Mouse (Mus musculus) embryonic facial prominence, embryonic 12.5 days (tissue): ENCODE results near the gene Pde9a. TPM values are rescaled to one million over a fixed set of nuclear protein-coding genes. Genes with fewer than 3 reads are reported as not detected.

Experiments
- ATAC-seq: fragments of 200-750 bp; cut with Nextera tagmentation; 2 replicates; pipeline ENCODE4 v1.8.0; 2017; ENCODE audit not compliant: insufficient number of reproducible peaks, insufficient read depth, low FRiP score, low TSS enrichment
- H3K27ac ChIP-seq: fragments of 300-500 bp; sonication (generic); 2 replicates; pipeline ENCODE4 v1.5.1; 2016; ENCODE audit warnings: mild to moderate bottlenecking
- H3K27me3 ChIP-seq: fragments of 300-500 bp; sonication (generic); 2 replicates; pipeline ENCODE4 v1.6.1; 2016; ENCODE audit warnings: mild to moderate bottlenecking, moderate library complexity
- H3K36me3 ChIP-seq: fragments of 300-500 bp; sonication (generic); 2 replicates; pipeline ENCODE4 v1.6.1; 2016; ENCODE audit warnings: mild to moderate bottlenecking
- H3K4me1 ChIP-seq: fragments of 300-500 bp; sonication (generic); 2 replicates; pipeline ENCODE4 v1.6.1; 2016
- H3K4me2 ChIP-seq: fragments of 300-500 bp; sonication (generic); replicated peaks from 2 replicates; pipeline ENCODE4 v1.6.1; 2016; ENCODE audit warnings: mild to moderate bottlenecking, moderate library complexity
- H3K4me3 ChIP-seq: fragments of 300-500 bp; sonication (generic); 2 replicates; pipeline ENCODE4 v1.5.1; 2016; ENCODE audit warnings: mild to moderate bottlenecking
- H3K9ac ChIP-seq: fragments of 300-500 bp; sonication (generic); 2 replicates; pipeline ENCODE4 v1.6.1; 2016; ENCODE audit warnings: mild to moderate bottlenecking, moderate library complexity
- H3K9me3 ChIP-seq: fragments of 300-500 bp; sonication (generic); 2 replicates; pipeline ENCODE4 v1.6.1; 2016; ENCODE audit warnings: mild to moderate bottlenecking, moderate library complexity
- WGBS: fragments of 180-500 bp; shearing (Covaris S2); methylation state at CpG from one replicate; pipeline ENCODE4 v1.1.7; 2016; 5-methylcytosine and 5-hydroxymethylcytosine counted together
- polyA plus RNA-seq: library from polyadenylated mRNA; unstranded; fragments of >200 nt; fragmentation: Nextera tagmentation; extraction: Ambion mirVana; gene quantifications from 2 replicates; pipeline ENCODE4 v1.2.1, GENCODE M21; 2016

The Pde9a gene
- polyA plus RNA-seq, 1 experiment from 2014 or later, result 25.5 TPM

DNA sequence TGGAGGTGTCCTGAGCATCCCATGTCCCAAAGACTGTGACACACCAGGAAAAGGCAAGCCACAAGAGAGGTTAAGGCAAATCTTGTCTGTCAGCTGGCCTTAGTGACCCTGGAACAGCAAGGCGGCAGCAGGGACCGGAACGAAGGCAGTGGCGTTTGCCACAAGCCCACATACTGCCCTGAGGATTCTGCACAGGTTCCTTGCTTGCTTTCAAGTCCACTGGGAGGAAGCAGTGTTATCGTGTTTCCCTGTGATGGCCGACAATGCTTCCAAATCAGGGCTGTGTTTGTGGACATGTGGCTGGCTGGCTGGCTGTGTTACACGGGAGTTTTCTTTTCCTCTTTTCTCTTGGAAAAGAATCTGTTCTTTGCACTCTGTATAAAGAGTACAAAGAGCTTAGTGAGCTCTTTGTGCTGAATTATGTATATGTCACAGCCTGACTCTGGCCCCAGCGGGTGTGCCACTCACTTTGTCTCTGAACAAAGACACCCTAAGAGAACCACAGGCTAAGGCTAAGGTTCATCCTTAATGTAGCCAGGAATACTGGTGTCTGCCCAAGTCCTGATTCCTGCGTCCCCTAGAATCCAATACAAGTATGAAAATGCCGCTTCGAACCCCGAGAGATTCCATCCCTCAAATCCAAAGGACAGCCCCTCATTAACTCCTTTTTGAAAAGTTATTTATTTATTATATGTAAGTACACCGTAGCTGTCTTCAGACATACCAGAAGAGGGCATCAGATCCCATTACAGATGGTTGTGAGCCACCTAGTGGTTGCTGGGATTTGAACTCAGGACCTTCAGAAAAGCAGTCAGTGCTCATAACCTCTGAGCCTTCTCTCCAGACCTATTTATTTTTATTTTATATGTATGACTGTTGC lies 50.2 kb downstream of the Pde9a start:
- no peaks in the 10 kb centered on the region for H3K27me3 ChIP-seq
- H3K4me1 ChIP-seq, result peaks cover 21% of the 10 kb centered on the region
- no peaks in the 10 kb centered on the region for H3K9me3 ChIP-seq
- H3K4me3 ChIP-seq, result no peak overlapping the region
- H3K4me2 ChIP-seq, result no peak overlapping the region
- no peak overlapping the region for H3K9ac ChIP-seq
- WGBS, result 41% methylated on average over 13 of the region's 13 CpGs
- H3K36me3 ChIP-seq, result no peaks in the 10 kb centered on the region
- no peak for ATAC-seq
- no peak overlapping the region for H3K27ac ChIP-seq

GRCm38 (mm10) chr17:31436814-31437406 lies 50.9 kb downstream of the Pde9a start:
- peaks cover 21% of the 10 kb centered on the region for H3K4me1 ChIP-seq
- H3K9ac ChIP-seq, result no peak overlapping the region
- no peaks in the 10 kb centered on the region for H3K9me3 ChIP-seq
- 92% methylated on average over 5 of the region's 5 CpGs for WGBS
- no peaks in the 10 kb centered on the region for H3K27me3 ChIP-seq
- H3K4me3 ChIP-seq, result no peak overlapping the region
- H3K27ac ChIP-seq, result no peak overlapping the region
- no peak overlapping the region for H3K4me2 ChIP-seq
- no peaks in the 10 kb centered on the region for H3K36me3 ChIP-seq
- no peak for ATAC-seq

DNA sequence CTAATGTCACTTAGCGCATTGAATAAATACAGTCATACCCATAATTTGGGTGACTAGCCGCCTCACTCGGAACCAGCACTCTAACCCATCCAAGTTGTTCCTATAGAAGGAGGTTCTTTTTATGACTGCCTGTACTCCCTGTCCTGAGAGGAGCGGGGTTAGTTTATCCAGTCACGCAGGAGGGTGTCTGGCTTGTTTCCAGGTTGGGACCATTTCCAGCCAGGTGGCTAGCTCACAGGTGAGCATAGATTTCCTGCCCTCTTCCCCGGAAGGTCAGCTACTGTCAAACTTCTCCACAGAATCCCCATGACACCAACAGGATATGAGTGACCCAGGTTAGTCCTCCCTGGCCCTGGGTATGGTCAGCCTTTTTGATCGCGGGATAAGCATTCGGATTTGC lies 51.5 kb downstream of the Pde9a start:
- peaks cover 18% of the 10 kb centered on the region for H3K4me1 ChIP-seq
- H3K9ac ChIP-seq, result no peak overlapping the region
- no peaks in the 10 kb centered on the region for H3K27me3 ChIP-seq
- ATAC-seq, result no peak
- no peak overlapping the region for H3K4me3 ChIP-seq
- no peaks in the 10 kb centered on the region for H3K9me3 ChIP-seq
- 94% methylated on average over 9 of the region's 9 CpGs for WGBS
- H3K36me3 ChIP-seq, result no peaks in the 10 kb centered on the region
- H3K27ac ChIP-seq, result no peak overlapping the region
- no peak overlapping the region for H3K4me2 ChIP-seq

- Histone ChIP-seq H3K27me3 (no peaks in the 10 kb centered on the region; the same call in 1 of the 2 replicates), H3K9ac (no peak overlapping the region), H3K4me2 (no peak overlapping the region), H3K4me3 (no peak overlapping the region), H3K9me3 (no peaks in the 10 kb centered on the region), H3K4me1 (peaks cover 5% of the 10 kb centered on the region; the same call in 1 of the 2 replicates), H3K36me3 (no peaks in the 10 kb centered on the region), H3K27ac (no peak overlapping the region)
- WGBS, result 84% methylated on average over 4 of the region's 4 CpGs
- ATAC-seq, result no peak
Observed at GRCm38 (mm10) chr17:31439978-31440377, 54.0 kb downstream of the Pde9a start.

- Histone ChIP-seq H3K27me3 (no peaks in the 10 kb centered on the region; the same call in 1 of the 2 replicates), H3K9ac (no peak overlapping the region), H3K4me3 (no peak overlapping the region), H3K27ac (no peak overlapping the region), H3K4me1 (peaks cover 10% of the 10 kb centered on the region), H3K9me3 (no peaks in the 10 kb centered on the region), H3K4me2 (no peak overlapping the region), H3K36me3 (peaks cover 10% of the 10 kb centered on the region; the same call in 1 of the 2 replicates)
- no peak for ATAC-seq
- WGBS, result 83% methylated on average over 8 of the region's 8 CpGs
Observed at GRCm38 (mm10) chr17:31442513-31442912, 56.5 kb downstream of the Pde9a start.

GRCm38 (mm10) chr17:31444251-31444650 lies 58.2 kb downstream of the Pde9a start:
- no peaks in the 10 kb centered on the region; the same call in 1 of the 2 replicates for H3K27me3 ChIP-seq
- H3K36me3 ChIP-seq, result peaks cover 12% of the 10 kb centered on the region; the same call in 1 of the 2 replicates
- no peak overlapping the region for H3K4me2 ChIP-seq
- H3K9ac ChIP-seq, result 0 out of 2 replicates have a peak overlapping the region, but pooled peaks have one; percentile 4
- ATAC-seq, result no peak
- 68% methylated on average over 7 of the region's 7 CpGs for WGBS
- no peaks in the 10 kb centered on the region for H3K9me3 ChIP-seq
- no peak overlapping the region for H3K4me3 ChIP-seq
- H3K4me1 ChIP-seq, result peaks cover 10% of the 10 kb centered on the region
- peak overlapping the region; percentile 23; the same call in 1 of the 2 replicates for H3K27ac ChIP-seq

GRCm38 (mm10) chr17:31445061-31445731 lies 59.2 kb downstream of the Pde9a start:
- Histone ChIP-seq H3K9ac (no peak overlapping the region), H3K4me2 (no peak overlapping the region), H3K4me3 (no peak overlapping the region), H3K4me1 (peaks cover 10% of the 10 kb centered on the region), H3K36me3 (peaks cover 12% of the 10 kb centered on the region; the same call in 1 of the 2 replicates), H3K27ac (0 out of 2 replicates have a peak overlapping the region, but pooled peaks have one; percentile 9), H3K9me3 (no peaks in the 10 kb centered on the region), H3K27me3 (no peaks in the 10 kb centered on the region; the same call in 1 of the 2 replicates)
- no peak for ATAC-seq
- WGBS, result 16% methylated on average over 7 of the region's 7 CpGs

DNA sequence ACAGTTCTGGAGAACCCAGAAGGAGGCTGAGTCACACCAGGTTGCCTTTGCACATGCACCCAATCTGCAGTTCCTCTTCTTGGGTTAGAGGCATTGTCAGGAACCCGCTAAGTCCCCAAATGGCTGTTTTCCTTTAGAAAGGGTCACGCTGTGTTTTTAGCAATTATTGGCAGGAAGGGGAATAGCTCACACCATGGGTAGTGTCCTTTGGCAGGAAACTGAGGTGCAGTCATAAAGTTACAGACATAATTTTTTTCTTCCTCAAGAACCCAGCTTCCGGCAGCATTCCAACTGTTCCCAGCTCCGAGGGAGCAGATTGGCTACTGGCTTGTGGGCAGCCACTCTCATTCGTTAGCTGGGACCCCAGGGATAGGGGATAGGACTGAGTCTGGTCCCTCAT lies 61.8 kb downstream of the Pde9a start:
- peaks cover 12% of the 10 kb centered on the region; the same call in 1 of the 2 replicates for H3K36me3 ChIP-seq
- H3K9me3 ChIP-seq, result no peaks in the 10 kb centered on the region
- H3K4me2 ChIP-seq, result no peak overlapping the region
- H3K4me1 ChIP-seq, result peaks cover 10% of the 10 kb centered on the region
- no peak for ATAC-seq
- 77% methylated on average over 5 of the region's 5 CpGs for WGBS
- no peak overlapping the region for H3K27ac ChIP-seq
- H3K27me3 ChIP-seq, result no peaks in the 10 kb centered on the region; the same call in 1 of the 2 replicates
- no peak overlapping the region for H3K4me3 ChIP-seq
- no peak overlapping the region for H3K9ac ChIP-seq

DNA sequence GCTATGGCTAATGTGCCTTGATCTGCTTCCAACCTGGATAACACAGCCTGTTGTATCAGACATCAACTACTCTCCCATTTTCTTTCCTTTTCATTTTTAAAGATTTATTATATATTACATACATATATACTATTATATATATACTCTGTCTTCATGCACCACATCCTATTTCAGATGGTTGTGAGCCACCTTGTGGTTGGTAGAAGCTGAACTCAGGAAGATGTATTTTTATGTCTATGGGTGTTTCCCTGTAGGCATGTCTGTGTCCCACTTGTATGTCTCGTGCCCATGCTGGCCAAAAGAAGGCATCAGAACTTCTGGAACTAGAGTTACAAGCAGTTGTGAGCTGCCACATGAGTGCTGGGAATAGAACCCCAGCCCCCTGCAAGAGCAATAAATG lies 62.5 kb downstream of the Pde9a start:
- H3K36me3 ChIP-seq, result peaks cover 12% of the 10 kb centered on the region; the same call in 1 of the 2 replicates
- H3K27ac ChIP-seq, result no peak overlapping the region
- no peaks in the 10 kb centered on the region for H3K9me3 ChIP-seq
- H3K4me1 ChIP-seq, result peaks cover 10% of the 10 kb centered on the region
- no peak overlapping the region for H3K4me3 ChIP-seq
- no peak overlapping the region for H3K9ac ChIP-seq
- no peaks in the 10 kb centered on the region for H3K27me3 ChIP-seq
- no peak overlapping the region for H3K4me2 ChIP-seq
- 86% methylated on average over 1 of the region's 1 CpGs for WGBS
- no peak for ATAC-seq

GRCm38 (mm10) chr17:31450206-31450605 lies 64.2 kb downstream of the Pde9a start:
- 81% methylated on average over 3 of the region's 3 CpGs for WGBS
- Histone ChIP-seq H3K4me3 (no peak overlapping the region), H3K9me3 (no peaks in the 10 kb centered on the region), H3K27ac (no peak overlapping the region), H3K36me3 (peaks cover 12% of the 10 kb centered on the region; the same call in 1 of the 2 replicates), H3K9ac (no peak overlapping the region), H3K4me2 (no peak overlapping the region), H3K27me3 (no peaks in the 10 kb centered on the region), H3K4me1 (peaks cover 4% of the 10 kb centered on the region)
- ATAC-seq, result no peak

DNA sequence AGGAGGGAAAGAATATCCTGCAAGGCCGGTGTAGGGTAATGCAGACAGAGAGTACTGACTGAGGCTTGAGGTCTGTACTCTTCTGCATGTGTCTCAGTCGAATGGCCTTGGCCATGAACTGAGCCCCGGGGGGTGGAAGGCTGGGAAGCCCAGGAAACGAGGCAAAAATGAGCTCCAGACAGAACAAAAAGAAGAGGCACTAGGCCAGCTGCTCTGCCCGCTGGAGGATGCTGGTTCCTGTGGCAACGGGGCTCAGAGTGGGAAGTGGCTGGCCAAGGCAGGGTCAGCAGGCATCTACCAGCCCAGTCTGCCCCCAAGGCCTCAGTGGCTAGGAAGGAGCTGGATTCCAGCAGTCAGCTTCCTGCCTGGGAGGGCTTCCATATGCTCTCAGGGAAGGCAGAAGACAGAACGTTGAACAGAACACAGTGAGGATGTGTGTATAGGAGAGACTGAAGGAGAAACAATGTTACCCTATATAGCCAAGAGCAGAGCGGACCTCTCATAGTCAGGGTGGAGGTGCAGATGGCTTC lies 65.2 kb downstream of the Pde9a start:
- no peak overlapping the region for H3K9ac ChIP-seq
- no peak overlapping the region for H3K4me2 ChIP-seq
- no peaks in the 10 kb centered on the region for H3K27me3 ChIP-seq
- H3K9me3 ChIP-seq, result no peaks in the 10 kb centered on the region
- no peak overlapping the region for H3K4me3 ChIP-seq
- H3K4me1 ChIP-seq, result no peaks in the 10 kb centered on the region
- ATAC-seq, result no peak
- WGBS, result 44% methylated on average over 8 of the region's 8 CpGs
- H3K27ac ChIP-seq, result no peak overlapping the region; the same call in 1 of the 2 replicates
- peaks cover 18% of the 10 kb centered on the region; the same call in 1 of the 2 replicates for H3K36me3 ChIP-seq
